Mouse (Mus musculus): ENCODE measurements around the gene Gsta4.
A peak's percentile ranks its signal among the peaks of the same experiment; 100 is the strongest.
"Not testable (repeated sequence)": the region's sequence is repeated elsewhere in the genome, so short reads cannot be mapped to it uniquely, and the experiment has no call there.

Gene Gsta4

GRCm38 (mm10) chr9:78182474-78182873, at the start of gene Gsta4:
Gene Gsta4 (plus strand): TSS chr9:78182774.
- DNase-seq (ENCODE audit: low read depth, low spot score): not testable (repeated sequence)

- DNase-seq (ENCODE audit: low read depth, low spot score): no peak
Measured at GRCm38 (mm10) chr9:78135658-78136057, 46.9 kb upstream of the Gsta4 start.

- DNase-seq (ENCODE audit: low read depth, low spot score): no peak
Measured at GRCm38 (mm10) chr9:78138044-78138676, 44.4 kb upstream of the Gsta4 start.

- DNase-seq (ENCODE audit: low read depth, low spot score): no peak
Measured at GRCm38 (mm10) chr9:78139463-78139862, 43.1 kb upstream of the Gsta4 start.

GRCm38 (mm10) chr9:78146099-78146498, 36.5 kb upstream of the Gsta4 start:
- DNase-seq (ENCODE audit: low read depth, low spot score): peak; percentile 94

- DNase-seq (ENCODE audit: low read depth, low spot score): peak; percentile 81
Measured at GRCm38 (mm10) chr9:78146627-78147026, 35.9 kb upstream of the Gsta4 start.

- no peak for DNase-seq (ENCODE audit: low read depth, low spot score)
Measured at GRCm38 (mm10) chr9:78148149-78148548, 34.4 kb upstream of the Gsta4 start.

GRCm38 (mm10) chr9:78149770-78150169, 32.8 kb upstream of the Gsta4 start:
- DNase-seq (ENCODE audit: low read depth, low spot score): not testable (repeated sequence)

GRCm38 (mm10) chr9:78154211-78154977, 28.2 kb upstream of the Gsta4 start:
- no peak for DNase-seq (ENCODE audit: low read depth, low spot score)

- DNase-seq (ENCODE audit: low read depth, low spot score): no peak
Measured at GRCm38 (mm10) chr9:78157221-78157620, 25.4 kb upstream of the Gsta4 start.

- no peak for DNase-seq (ENCODE audit: low read depth, low spot score)
Measured at GRCm38 (mm10) chr9:78163291-78163690, 19.3 kb upstream of the Gsta4 start.

GRCm38 (mm10) chr9:78164741-78165140, 17.8 kb upstream of the Gsta4 start:
- no peak for DNase-seq (ENCODE audit: low read depth, low spot score)

- DNase-seq (ENCODE audit: low read depth, low spot score): no peak
Measured at GRCm38 (mm10) chr9:78165454-78165853, 17.1 kb upstream of the Gsta4 start.

- no peak for DNase-seq (ENCODE audit: low read depth, low spot score)
Measured at GRCm38 (mm10) chr9:78166694-78167452, 15.7 kb upstream of the Gsta4 start.

- DNase-seq (ENCODE audit: low read depth, low spot score): no peak
Measured at GRCm38 (mm10) chr9:78167453-78167969, 15.1 kb upstream of the Gsta4 start.

- no peak for DNase-seq (ENCODE audit: low read depth, low spot score)
Measured at GRCm38 (mm10) chr9:78168864-78169263, 13.7 kb upstream of the Gsta4 start.

- DNase-seq (ENCODE audit: low read depth, low spot score): no peak
Measured at GRCm38 (mm10) chr9:78174016-78174415, 8.6 kb upstream of the Gsta4 start.

- DNase-seq (ENCODE audit: low read depth, low spot score): not testable (repeated sequence)
Measured at GRCm38 (mm10) chr9:78174925-78175276, 7.7 kb upstream of the Gsta4 start.

- peak; percentile 98 for DNase-seq (ENCODE audit: low read depth, low spot score)
Measured at GRCm38 (mm10) chr9:78175277-78176200, 7.0 kb upstream of the Gsta4 start.

GRCm38 (mm10) chr9:78176201-78176727, 6.3 kb upstream of the Gsta4 start:
- DNase-seq (ENCODE audit: low read depth, low spot score): peak; percentile 93

- DNase-seq (ENCODE audit: low read depth, low spot score): peak; percentile 67
Measured at GRCm38 (mm10) chr9:78176831-78177230, 5.7 kb upstream of the Gsta4 start.

All from brain, adult 2 months (tissue).